Mouse (Mus musculus) liver, adult 10 weeks (tissue): ENCODE results near the gene Scgb1b12. TPM values are rescaled to one million over a fixed set of nuclear protein-coding genes. Genes with fewer than 3 reads are reported as not detected.

Source experiments
- polyA plus RNA-seq: library from polyadenylated mRNA; stranded (reverse); fragments of 350-450 nt; fragmentation: Illumina TruSeq; extraction: RNeasy Lipid Tissue Mini Kit (QIAGEN cat#74804); gene quantifications from one replicate; pipeline ENCODE4 v1.2.3, GENCODE M21; 2014; ENCODE audit warnings: low read depth, low replicate concordance

The Scgb1b12 gene
- not detected for polyA plus RNA-seq

GRCm38 (mm10) chr7:32333882-32334281 lies at the start of gene Scgb1b12:
Gene Scgb1b12, plus strand, starts transcription at chr7:32334182.

GRCm38 (mm10) chr7:32327145-32327544 lies 6.8 kb upstream of the Scgb1b12 start, which contains the start of gene Scgb2b12:
Gene Scgb2b12, minus strand, starts transcription at chr7:32327245.

Other genes starting within 250 kb of the Scgb1b12 start
- not detected for gene Scgb1b10, start 233.3 kb upstream of the Scgb1b12 start, polyA plus RNA-seq
- gene Scgb2b11, start 123.0 kb upstream of the Scgb1b12 start, polyA plus RNA-seq, result not detected
- gene Scgb1b11, start 111.3 kb upstream of the Scgb1b12 start, polyA plus RNA-seq, result not detected
- gene Scgb2b12, start 6.9 kb upstream of the Scgb1b12 start, polyA plus RNA-seq, result not detected
- gene Scgb1b29, start 107.4 kb downstream of the Scgb1b12 start, polyA plus RNA-seq, result not detected